Mouse (Mus musculus) ES-E14 (cell line): Measurements from ENCODE around the gene Ino80. TPM values are rescaled to one million over a fixed set of nuclear protein-coding genes. Genes with fewer than 3 reads are reported as not detected.

ENCODE experiments used
- DNase-seq: peaks from one replicate; pipeline ENCODE4 v3.0.0-alpha.2; 2013; ENCODE audit warnings: low read depth, low spot score
- H3K27ac ChIP-seq: 2 replicates; pipeline ENCODE4 v1.5.1; 2012; ENCODE audit warnings: low read depth, mild to moderate bottlenecking, low read length, moderate library complexity, mixed read lengths; ENCODE audit not compliant: poor library complexity, insufficient read depth, severe bottlenecking
- H3K36me3 ChIP-seq: 2 replicates; pipeline ENCODE4 v1.6.1; 2012; ENCODE audit warnings: mild to moderate bottlenecking, low read length, moderate library complexity, mixed read lengths; ENCODE audit not compliant: control insufficient read depth, poor library complexity, insufficient read depth, severe bottlenecking
- H3K4me1 ChIP-seq, 2 experiments: fragments of 150-350 bp in 1 of 2; sonication (generic) in 1 of 2; 2 replicates each; pipeline ENCODE4 v1.6.1; 2012; ENCODE audit warnings: low read length in 2 of 2, mild to moderate bottlenecking in 1 of 2, mixed read lengths in 1 of 2; ENCODE audit not compliant: control insufficient read depth in 2 of 2, insufficient read depth in 2 of 2, poor library complexity in 1 of 2
- H3K4me3 ChIP-seq, 2 experiments: fragments of 150-350 bp in 1 of 2; sonication (generic) in 1 of 2; 2 replicates each; pipeline ENCODE4 v1.5.1; 2012; ENCODE audit warnings: low read length in 2 of 2, low read depth in 1 of 2, mild to moderate bottlenecking in 1 of 2, mixed read lengths in 1 of 2; ENCODE audit not compliant: insufficient read depth in 1 of 2, poor library complexity in 1 of 2, severe bottlenecking in 1 of 2
- H3K9ac ChIP-seq: 2 replicates; pipeline ENCODE4 v1.6.1; 2012; ENCODE audit warnings: low read depth, mild to moderate bottlenecking, low read length, mixed read lengths; ENCODE audit not compliant: poor library complexity, insufficient read depth, severe bottlenecking
- H3K9me3 ChIP-seq: fragments of 150-350 bp; sonication (generic); 2 replicates; pipeline ENCODE4 v1.6.1; 2012; ENCODE audit warnings: low read depth, mild to moderate bottlenecking, low read length; ENCODE audit not compliant: control insufficient read depth, insufficient read depth
- CHD2 ChIP-seq: IDR thresholded peaks from 2 replicates; pipeline ENCODE4 v1.6.1; 2014; ENCODE audit warnings: mild to moderate bottlenecking, low read depth, low read length, inconsistent platforms
- HCFC1 ChIP-seq: IDR thresholded peaks from 2 replicates; pipeline ENCODE4 v1.6.1; 2012; ENCODE audit warnings: low read length, inconsistent platforms, borderline replicate concordance; ENCODE audit not compliant: insufficient read depth
- MAFK ChIP-seq: IDR thresholded peaks from 2 replicates; pipeline ENCODE4 v1.6.1; 2014; ENCODE audit warnings: mild to moderate bottlenecking, low read depth, low read length, inconsistent platforms; ENCODE audit not compliant: insufficient read depth
- ZC3H11A ChIP-seq: IDR thresholded peaks from 2 replicates; pipeline ENCODE4 v1.6.1; 2012; ENCODE audit warnings: low read depth, mild to moderate bottlenecking, inconsistent platforms, low read length, borderline replicate concordance
- ZNF384 ChIP-seq: IDR thresholded peaks from 2 replicates; pipeline ENCODE4 v1.6.1; 2012; ENCODE audit warnings: low read depth, low read length, inconsistent platforms
- in situ Hi-C, 2 experiments: fragments of 600-800 bp; cut with MboI; formaldehyde crosslinking; loops; one replicate each; pipeline ENCODE4 v1.15.1; 2025; ENCODE audit warnings: low sequenced_read_pairs in 2 of 2, inconsistent platforms in 1 of 2; ENCODE audit not compliant: unreplicated experiment in 2 of 2
- total RNA-seq: library from RNA; depleted of rRNA; stranded (reverse); fragments of 300-350 nt; gene quantifications from 2 replicates; pipeline ENCODE4 v1.2.3, GENCODE M21; 2012

Gene Ino80
- total RNA-seq, 1 experiment: 38.8 TPM

DNA sequence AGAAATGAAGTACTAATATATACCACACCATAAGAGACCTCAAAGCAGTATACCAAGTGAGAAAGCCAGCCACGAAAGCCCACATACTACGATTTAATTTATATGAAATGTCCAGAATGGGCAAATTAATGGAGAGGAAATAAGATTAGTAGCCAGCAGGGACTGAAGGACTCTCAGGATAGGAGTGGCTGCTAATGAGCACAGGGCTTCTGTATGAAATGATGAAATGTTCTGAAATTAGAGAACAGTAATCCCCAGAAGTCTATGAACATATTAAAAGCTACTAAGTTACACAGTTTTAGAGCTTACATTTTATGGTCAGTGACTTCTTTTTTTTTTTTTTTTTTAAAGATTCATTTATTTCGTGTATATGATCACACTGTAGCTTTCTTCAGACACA is 22.9 kb downstream of the Ino80 start:
- no peak overlapping the region for H3K9ac ChIP-seq
- no peaks in the 10 kb centered on the region for H3K9me3 ChIP-seq
- in situ Hi-C loops: no loop called here
- H3K4me3 ChIP-seq: no peak overlapping the region
- no peak for TF ChIP-seq HCFC1
- TF ChIP-seq CHD2: no peak
- no peak for TF ChIP-seq ZNF384
- no peak overlapping the region for H3K27ac ChIP-seq
- H3K4me1 ChIP-seq: no peaks in the 10 kb centered on the region
- no peak for DNase-seq
- peaks cover 11% of the 10 kb centered on the region for H3K36me3 ChIP-seq

DNA sequence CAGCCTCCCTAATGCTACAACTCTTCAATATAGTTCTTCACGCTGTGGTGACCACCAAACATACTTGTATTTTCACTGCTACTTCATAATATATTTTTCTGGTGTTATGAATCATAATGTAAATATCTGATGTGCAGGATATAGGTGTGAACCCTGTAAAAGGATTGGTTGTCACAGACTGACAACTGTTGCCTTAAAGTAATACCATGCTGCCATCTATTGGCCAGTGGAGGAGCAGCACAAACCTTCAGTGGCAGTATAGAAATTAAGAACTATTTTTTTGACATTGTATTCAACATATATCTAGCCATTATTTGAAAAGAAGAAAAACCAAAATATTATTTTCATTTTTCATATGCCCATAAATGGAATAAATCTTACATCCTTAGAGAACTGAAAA is 40.5 kb downstream of the Ino80 start:
- Histone ChIP-seq H3K4me1 (no peaks in the 10 kb centered on the region), H3K9ac (no peak overlapping the region), H3K9me3 (no peaks in the 10 kb centered on the region), H3K27ac (no peak overlapping the region), H3K4me3 (no peak overlapping the region), H3K36me3 (peaks cover 10% of the 10 kb centered on the region)
- DNase-seq: no peak
- TF ChIP-seq CHD2 (no peak), ZNF384 (no peak), ZC3H11A (no peak), HCFC1 (no peak), MAFK (no peak)
- in situ Hi-C loops: loop anchor here in 1 of 2 experiments (25.0 kb wide), 1 partner anchor 500 kb away; no protein-coding TSS in a partner anchor

DNA sequence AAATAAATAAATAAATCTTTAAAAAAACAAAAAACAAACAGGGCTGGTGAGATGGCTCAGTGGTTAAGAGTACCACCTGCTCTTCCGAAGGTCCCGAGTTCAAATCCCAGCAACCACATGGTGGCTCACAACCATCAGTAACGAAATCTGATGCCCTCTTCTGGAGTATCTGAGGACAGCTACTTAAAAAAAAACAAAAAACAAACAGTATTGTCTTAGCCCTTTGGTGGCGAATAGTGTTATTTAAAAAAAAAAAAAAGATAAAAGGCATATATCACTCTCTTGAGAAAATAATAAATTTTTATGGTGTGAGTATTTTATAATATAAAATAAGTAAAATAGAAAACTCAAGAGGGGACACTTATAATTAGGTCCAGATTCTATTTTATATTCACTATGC is 41.0 kb downstream of the Ino80 start:
- Histone ChIP-seq H3K9ac (no peak overlapping the region), H3K9me3 (no peaks in the 10 kb centered on the region), H3K36me3 (peaks cover 10% of the 10 kb centered on the region), H3K4me1 (no peaks in the 10 kb centered on the region), H3K4me3 (no peak overlapping the region), H3K27ac (no peak overlapping the region)
- TF ChIP-seq ZNF384 (peak; percentile 88), CHD2 (no peak)
- in situ Hi-C loops: loop anchor here in 1 of 2 experiments (25.0 kb wide), 1 partner anchor 501 kb away; no protein-coding TSS in a partner anchor
- no peak for DNase-seq

DNA sequence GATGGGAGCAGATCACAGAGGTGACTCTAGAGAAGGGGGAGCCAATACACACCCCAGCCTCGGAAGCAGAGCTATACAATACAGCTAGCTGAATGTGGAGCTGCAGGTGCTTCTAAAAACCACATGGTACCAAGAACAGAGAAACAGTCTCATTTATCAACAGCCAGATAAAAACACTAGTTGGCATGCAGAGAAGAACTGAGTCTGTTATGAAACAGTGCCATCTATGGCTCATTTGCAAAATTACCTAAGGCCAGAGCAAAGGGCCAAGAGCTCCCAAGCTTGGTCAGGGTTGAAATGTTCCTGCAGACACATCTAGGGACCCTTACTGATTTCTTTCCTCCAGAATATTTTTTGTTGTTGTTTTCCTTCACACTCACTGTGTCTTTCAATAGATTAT is 63.7 kb downstream of the Ino80 start:
- no peak overlapping the region for H3K27ac ChIP-seq
- DNase-seq: no peak
- no peak overlapping the region for H3K4me3 ChIP-seq
- peaks cover 12% of the 10 kb centered on the region for H3K36me3 ChIP-seq
- no peaks in the 10 kb centered on the region for H3K9me3 ChIP-seq
- no peaks in the 10 kb centered on the region for H3K4me1 ChIP-seq
- TF ChIP-seq HCFC1: no peak
- no peak for TF ChIP-seq ZC3H11A
- TF ChIP-seq ZNF384: no peak
- no peak for TF ChIP-seq MAFK
- no peak for TF ChIP-seq CHD2
- in situ Hi-C loops: no loop called here
- no peak overlapping the region for H3K9ac ChIP-seq

DNA sequence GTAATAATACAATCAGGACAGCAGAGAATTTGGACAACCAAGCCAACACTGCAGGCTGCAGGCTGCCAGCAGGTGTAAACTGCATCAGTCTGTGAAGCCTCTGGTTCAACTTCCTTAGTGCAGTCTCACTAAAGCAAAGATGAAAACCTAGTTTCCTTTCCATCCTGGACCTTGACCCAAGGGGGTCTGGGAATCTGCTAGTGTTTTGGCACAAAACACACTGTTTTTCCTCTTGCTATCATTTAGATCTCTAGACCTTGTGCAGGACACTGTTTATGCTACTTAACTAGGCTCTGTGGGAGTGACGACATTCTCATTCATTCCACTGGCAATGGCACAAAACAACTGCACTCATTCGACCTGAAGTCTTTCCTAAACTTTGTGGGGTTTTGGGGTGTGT is 65.8 kb downstream of the Ino80 start:
- H3K4me3 ChIP-seq: no peak overlapping the region
- no peaks in the 10 kb centered on the region for H3K9me3 ChIP-seq
- peaks cover 16% of the 10 kb centered on the region for H3K36me3 ChIP-seq
- TF ChIP-seq HCFC1 (no peak), MAFK (no peak), ZC3H11A (no peak), ZNF384 (no peak), CHD2 (no peak)
- no peak for DNase-seq
- H3K27ac ChIP-seq: no peak overlapping the region
- no peak overlapping the region for H3K9ac ChIP-seq
- in situ Hi-C loops: no loop called here
- no peaks in the 10 kb centered on the region for H3K4me1 ChIP-seq
